Mouse (Mus musculus) heart, postnatal 25 days (tissue): ENCODE results near the gene Cd164l2. TPM values are rescaled to one million over a fixed set of nuclear protein-coding genes. Genes with fewer than 3 reads are reported as not detected.

Experiments used
- DNase-seq: peaks from one replicate; pipeline ENCODE4 v3.0.0; 2022; ENCODE audit warnings: low spot score
- intact Hi-C: fragments of 180-260 bp; cut with DNase I; formaldehyde crosslinking; loops from one replicate; pipeline ENCODE4 v1.15.1; 2025
- total RNA-seq, 2 experiments: library from RNA; stranded (reverse); gene quantifications; 2 replicates each; pipeline ENCODE4 v1.2.3; 2021

The Cd164l2 gene
- total RNA-seq, 2 experiments from 2014 or later: 0.53 TPM; not detected in 1

- DNase-seq: peak; percentile 56
- intact Hi-C loops: no loop called here
Observed at GRCm38 (mm10) chr4:133247072-133247471, 35.1 kb downstream of the Cd164l2 start.

DNA sequence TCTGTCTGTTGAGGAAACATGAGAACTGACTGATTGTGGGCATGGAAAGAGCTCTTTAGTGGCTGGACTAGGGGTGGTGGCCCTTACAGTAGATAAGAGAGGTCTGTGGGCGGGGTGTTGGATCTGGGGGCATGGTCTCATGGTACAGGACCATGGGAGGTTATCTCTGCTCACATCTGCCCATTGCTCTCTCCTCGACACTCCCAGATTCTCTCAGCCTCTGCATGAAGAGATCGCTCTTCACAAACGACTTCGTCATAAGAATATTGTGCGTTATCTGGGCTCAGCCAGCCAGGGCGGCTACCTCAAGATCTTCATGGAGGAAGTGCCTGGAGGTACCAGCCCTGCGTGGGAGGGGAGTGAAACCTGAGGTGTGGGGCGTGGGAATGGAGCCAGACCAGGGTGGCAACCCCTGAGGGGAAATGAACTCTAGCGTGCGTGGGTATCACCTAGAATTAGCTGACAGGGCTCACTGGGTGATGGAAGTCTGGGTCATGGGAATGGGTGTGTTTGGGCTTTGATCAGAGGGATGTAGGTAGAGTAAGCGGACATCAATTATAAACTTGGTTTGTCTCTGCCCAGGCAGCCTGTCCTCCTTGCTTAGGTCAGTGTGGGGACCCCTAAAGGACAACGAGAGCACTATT is 36.0 kb downstream of the Cd164l2 start:
- DNase-seq: no peak
- intact Hi-C loops: no loop called here

- intact Hi-C loops: loop anchor here (2.0 kb wide), 1 partner anchor 16 kb away; no protein-coding TSS in a partner anchor
- DNase-seq: peak; percentile 65
Observed at GRCm38 (mm10) chr4:133250609-133251008, 38.7 kb downstream of the Cd164l2 start.

GRCm38 (mm10) chr4:133251214-133251613 is 39.3 kb downstream of the Cd164l2 start:
- intact Hi-C loops: loop anchor here (2.0 kb wide), 1 partner anchor 16 kb away; no protein-coding TSS in a partner anchor
- DNase-seq: no peak

DNA sequence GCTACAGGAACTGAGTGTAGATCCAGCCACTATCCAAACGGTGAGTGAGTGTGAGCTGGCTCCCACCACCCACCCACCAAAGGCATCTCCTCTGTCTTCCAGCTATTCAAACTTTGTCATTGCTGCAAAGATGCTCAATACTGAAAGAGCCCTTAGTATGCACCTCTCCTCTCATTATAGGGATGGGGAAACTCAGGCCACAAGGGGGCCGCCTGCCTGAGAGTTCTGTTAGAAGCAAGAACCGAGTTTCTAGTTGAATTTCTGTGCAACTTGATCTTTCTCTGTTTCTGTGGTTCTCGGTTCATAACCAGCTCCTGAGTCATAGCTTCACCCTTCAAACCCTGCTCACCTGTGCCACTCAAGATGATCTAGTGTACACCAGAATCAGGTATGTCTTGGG is 40.2 kb downstream of the Cd164l2 start:
- DNase-seq: no peak
- intact Hi-C loops: loop anchor here (2.0 kb wide), 1 partner anchor 35 kb away; no protein-coding TSS in a partner anchor

DNA sequence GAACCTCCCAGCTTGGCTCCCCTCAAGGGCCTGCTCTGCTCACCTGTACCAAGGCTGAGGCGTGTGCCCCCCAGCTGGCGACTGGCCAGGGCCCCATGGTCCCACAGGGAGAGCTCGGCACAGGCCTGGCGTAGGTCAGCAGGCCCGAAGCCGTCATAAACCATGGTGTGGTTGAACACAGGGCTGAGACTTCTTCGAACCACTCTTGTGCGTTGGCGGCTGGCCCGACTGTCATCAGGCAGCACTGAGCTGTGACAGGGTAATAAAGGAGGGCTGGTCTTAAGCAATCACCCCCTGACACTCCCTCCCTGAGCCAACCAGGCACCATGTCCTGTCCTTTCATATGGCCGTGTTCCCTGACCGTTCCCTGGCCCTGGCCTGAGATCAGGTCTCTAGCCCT is 41.5 kb downstream of the Cd164l2 start:
- intact Hi-C loops: loop anchor here (2.0 kb wide), 1 partner anchor 37 kb away; no protein-coding TSS in a partner anchor

GRCm38 (mm10) chr4:133255392-133255791 is 43.5 kb downstream of the Cd164l2 start:
- DNase-seq: no peak
- intact Hi-C loops: no loop called here

More for the DNA sequence above, 41.5 kb downstream of the Cd164l2 start:
- DNase-seq: no peak

DNA sequence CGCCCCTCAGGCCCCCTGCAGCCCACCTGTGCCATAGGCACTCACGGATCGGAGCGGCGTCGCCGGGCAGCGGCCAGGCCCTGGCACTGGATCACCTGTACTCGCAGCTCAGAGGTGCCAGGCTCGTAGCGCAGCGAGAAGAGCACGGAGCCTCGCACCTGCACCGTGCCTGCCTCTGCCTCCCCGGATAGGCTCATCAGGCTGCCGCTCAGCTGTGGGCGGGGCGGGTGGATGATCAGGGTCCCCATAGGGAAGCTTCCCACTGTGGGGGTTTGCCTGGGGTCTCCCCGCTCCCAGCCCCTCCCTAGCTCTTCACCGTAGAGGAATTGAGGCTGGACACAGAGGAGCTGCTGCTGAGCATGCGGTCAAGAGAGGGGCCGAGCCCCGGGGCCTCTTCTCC is 44.9 kb downstream of the Cd164l2 start:
- no peak for DNase-seq

DNA sequence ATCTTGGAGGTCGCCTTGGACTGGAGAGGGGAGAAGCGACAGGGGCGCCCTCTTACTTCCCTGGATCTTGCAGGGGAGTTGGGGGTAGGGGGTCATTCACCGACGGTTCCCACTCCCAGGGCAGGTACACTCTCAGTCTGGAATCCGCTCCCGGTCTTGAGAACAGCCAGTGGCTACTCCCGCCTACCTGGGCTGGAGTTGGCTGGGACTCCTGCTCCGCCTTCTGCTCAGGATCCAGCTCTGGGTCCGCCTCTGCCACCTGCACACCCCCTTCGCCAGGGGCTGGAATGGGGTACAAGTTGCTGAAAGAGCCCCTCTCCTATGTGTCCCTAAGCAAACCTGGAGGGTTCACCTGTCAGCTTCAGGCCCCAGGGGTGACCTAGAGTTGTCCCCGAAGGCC is 45.3 kb downstream of the Cd164l2 start:
- DNase-seq: no peak

More for the DNA sequence above, 44.9 kb downstream of the Cd164l2 start:
- intact Hi-C loops: no loop called here

DNA sequence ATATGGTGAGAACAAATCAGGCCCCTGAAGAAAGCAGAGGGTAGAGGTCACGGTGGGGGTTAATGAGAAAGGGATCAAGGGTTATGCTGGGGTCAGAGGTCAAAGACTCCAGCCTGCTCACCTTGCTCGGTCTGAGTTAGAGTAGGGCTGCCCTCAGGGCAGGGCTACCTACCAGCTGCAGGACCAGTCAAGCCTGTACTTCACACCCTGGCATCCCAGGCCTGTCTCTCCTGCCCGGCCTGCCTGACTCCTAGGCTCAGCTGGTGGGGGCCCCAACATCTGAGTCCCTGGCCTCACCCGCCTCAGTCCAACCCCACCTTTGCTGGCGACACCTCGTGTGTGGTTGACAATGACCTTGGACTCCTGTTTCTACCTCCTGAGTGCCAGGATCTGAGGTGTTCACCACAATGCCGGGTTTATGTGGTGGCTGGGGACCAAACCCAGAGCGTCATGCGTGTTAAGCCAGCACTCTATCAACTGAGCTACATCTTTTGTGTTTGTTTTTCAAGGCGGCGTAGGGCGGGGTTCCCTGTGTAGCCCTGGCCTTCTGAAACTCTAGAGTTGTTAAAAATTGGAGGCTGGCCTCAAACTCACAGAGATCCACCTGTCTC is 46.0 kb downstream of the Cd164l2 start:
- DNase-seq: no peak
- intact Hi-C loops: no loop called here

More for the DNA sequence above, 45.3 kb downstream of the Cd164l2 start:
- intact Hi-C loops: no loop called here

GRCm38 (mm10) chr4:133261641-133262374 is 49.9 kb downstream of the Cd164l2 start:
- intact Hi-C loops: no loop called here
- no peak for DNase-seq

- DNase-seq: no peak
- intact Hi-C loops: no loop called here
Observed at GRCm38 (mm10) chr4:133262375-133262765, 50.4 kb downstream of the Cd164l2 start.

DNA sequence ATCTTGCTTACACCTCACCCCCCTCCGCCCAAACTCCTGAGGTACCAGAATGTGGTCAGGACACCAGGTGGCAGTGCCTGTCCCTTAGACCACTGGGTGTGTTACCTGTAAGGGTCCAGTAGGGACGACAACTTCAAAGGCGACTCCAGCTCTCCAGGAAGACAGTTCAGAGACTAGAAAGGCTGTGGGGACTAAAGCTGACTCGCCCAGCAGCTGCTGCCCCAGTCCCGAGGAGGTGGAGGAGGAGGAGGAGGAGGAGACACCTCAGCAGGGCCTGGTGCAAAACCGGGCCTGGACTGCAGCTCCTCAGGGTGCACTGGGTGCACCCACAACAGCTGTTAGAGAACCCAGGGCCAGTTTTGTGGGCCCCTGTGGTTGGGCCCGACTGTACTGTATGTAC is 51.0 kb downstream of the Cd164l2 start, which contains the start of gene Sytl1:
Gene Sytl1, minus strand, starts transcription at position 232 of the 400 bp plus-strand sequence.
- intact Hi-C loops: no loop called here
- DNase-seq: no peak

GRCm38 (mm10) chr4:133263756-133264155 is 51.8 kb downstream of the Cd164l2 start:
- intact Hi-C loops: no loop called here
- no peak for DNase-seq

GRCm38 (mm10) chr4:133264559-133264958 is 52.6 kb downstream of the Cd164l2 start:
- intact Hi-C loops: no loop called here

GRCm38 (mm10) chr4:133265297-133265696 is 53.4 kb downstream of the Cd164l2 start:
- intact Hi-C loops: no loop called here
- no peak for DNase-seq

More at GRCm38 (mm10) chr4:133264559-133264958, 52.6 kb downstream of the Cd164l2 start:
- no peak for DNase-seq

DNA sequence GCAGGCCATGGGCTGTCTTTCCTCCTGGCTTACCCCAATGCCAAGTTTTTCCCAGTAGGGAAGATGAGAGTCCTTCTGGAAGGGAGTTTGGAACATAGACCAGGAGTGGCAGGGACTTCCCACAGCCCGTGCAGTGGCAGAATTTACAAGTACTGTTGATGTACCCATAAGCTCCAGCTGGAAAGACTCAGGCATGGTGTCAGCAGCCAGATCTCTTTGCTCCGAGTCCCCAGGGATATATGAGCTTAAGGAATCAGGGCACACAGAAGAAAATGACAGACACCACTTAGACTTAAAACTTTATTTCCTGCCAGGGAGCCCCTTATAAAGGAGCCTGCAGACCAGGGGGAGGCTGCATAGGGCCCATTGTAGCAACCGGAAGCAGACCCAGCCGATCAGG is 53.8 kb downstream of the Cd164l2 start:
- no peak for DNase-seq
- intact Hi-C loops: no loop called here

DNA sequence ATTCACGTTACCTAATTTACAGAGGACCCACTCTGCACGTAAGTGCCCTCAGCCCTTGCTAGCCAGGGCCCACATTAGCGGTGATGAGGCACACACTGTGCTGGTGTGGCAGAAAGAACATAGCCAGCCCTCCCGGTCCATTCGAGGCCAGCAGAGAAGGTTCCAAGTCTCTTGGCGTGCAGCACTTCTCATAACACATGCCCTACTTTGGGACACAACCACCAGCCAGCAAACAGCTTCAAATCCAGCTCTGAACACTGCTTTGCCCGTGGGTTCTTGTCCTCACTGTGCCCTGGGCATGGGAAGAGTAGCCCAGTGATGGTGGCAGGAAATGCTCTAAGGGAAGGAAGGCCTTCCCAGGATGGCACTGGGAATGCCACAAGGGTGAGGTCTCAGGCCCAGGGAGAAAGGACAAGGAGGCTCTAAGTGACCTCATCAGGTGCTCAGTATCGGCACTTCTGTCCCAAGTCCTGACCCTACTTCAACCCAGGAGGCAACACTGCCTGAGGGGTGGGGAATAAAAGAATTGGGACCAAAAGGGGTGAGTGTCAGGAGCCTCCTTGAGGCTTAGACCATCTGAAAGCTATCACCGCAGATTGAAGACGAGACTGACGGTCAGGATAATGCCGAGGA is 54.4 kb downstream of the Cd164l2 start:
- intact Hi-C loops: no loop called here
- DNase-seq: no peak

GRCm38 (mm10) chr4:133268931-133269330 is 57.0 kb downstream of the Cd164l2 start:
- DNase-seq: no peak
- intact Hi-C loops: no loop called here

GRCm38 (mm10) chr4:133269596-133269995 is 57.7 kb downstream of the Cd164l2 start:
- DNase-seq: peak; percentile 47
- intact Hi-C loops: no loop called here
